Mouse (Mus musculus): ENCODE measurements at regions not wholly inside any gene's neighbourhood (a gene's known extent, or its start where the extent isn't known, plus 50 kb on each side); places are given as distances from the start of the nearest gene placed in this dataset.

GRCm38 (mm10) chr2:110426881-110427280, 63.9 kb upstream of the Fibin start:
- intact Hi-C loops (cut with DNase I) = no loop called here
- no peak for DNase-seq (ENCODE audit: low spot score in 2 of 2)

DNA sequence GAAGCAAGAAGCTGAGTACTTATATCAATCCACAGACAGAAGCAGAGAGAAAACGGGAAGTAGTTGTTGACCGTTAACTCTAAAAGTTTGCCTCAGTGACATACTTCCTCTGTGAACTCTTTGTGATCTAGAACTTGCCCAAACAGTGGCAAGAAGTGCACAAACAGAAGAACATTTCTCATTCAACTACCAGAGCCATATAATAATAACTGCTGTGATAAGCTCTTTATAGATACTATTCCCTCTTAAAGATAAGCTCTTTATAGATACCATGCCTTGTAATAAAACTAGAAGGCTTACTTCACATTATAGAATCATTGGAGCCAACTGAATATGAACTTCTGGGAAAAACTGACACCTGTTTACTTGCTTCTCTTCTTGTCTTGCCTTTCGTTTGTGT, 89.7 kb upstream of the Fibin start:
- DNase-seq (ENCODE audit: low spot score in 2 of 2) = no peak
- intact Hi-C loops (cut with DNase I) = no loop called here

DNA sequence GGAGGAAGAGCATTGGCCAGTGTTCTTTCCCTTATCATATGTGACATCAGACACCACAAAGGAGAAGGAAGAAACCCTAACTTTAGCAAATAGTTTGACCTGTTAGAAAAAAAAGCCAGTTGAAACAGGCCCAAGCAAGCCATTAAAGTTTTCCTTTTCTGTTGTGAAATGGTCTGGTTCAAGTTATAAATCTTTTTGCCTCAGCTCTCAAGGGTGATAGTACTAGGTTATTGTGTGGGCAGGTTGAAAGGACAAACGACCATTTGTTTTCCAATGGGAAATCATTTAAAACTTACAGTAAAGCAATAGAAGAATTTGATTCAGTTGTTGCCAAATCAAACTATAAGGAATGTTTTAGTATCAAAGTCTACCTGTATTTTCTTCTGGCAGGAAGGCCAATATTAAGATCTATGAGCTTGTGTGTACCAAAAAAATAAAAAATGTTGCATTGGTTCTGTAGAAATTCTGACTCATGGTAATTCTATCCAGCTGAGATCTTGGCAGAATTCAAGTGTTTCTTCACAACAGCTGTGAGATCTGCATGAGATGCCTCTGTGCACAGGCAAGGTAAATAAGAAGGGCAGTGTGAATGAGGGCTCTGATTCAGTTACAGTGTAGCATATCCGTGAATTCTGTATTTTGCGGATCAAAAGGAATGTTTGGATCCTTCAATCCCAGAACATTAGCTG, 109.5 kb upstream of the Fibin start:
- DNase-seq (ENCODE audit: low spot score in 2 of 2) = no peak
- intact Hi-C loops (cut with DNase I) = no loop called here

- peak in 1 of 2 experiments; percentile 12 for DNase-seq (ENCODE audit: low spot score in 2 of 2)
- intact Hi-C loops (cut with DNase I) = no loop called here
Measured at GRCm38 (mm10) chr2:110476591-110476990, 113.6 kb upstream of the Fibin start.

DNA sequence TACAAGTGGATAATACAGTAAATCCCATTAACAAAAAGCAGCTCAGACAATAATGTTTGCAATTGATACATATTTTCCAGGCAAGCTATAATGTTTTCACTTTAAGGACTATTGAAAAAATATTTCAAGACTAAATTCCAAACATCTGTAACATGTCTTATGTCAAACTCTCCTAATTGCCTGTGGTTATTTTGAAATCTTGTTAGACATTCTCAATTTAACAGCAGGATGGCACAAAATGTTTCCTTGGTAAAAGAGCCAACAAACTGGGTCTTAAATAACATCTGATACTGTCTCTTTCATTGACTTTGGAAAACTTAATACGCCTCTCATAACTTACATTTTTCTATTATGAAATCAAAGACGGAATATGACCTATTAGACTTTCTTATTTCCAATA, 115.8 kb upstream of the Slc5a12 start:
- no peak for DNase-seq (ENCODE audit: low spot score in 2 of 2)
- intact Hi-C loops (cut with DNase I) = no loop called here

DNA sequence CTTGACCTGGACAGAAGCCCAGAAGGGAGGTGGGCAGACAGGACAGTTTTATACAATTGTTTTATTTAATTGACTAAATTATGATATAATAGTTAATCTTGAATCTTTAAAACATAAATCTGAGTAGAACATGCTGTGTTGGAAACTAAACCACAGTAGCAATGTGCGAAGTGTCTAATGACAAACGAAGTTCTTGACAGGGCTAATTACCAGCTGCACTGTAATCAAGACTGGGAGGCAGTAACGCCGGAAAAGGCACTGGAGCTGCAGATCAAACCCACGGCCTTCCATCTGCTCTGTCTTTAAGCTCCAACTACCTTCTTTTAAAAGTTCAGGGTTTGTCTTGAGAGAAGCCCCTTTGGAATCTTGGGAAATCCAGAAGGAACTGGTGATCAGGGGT, 110.9 kb upstream of the Slc5a12 start:
- no peak for DNase-seq (ENCODE audit: low spot score in 2 of 2)
- intact Hi-C loops (cut with DNase I) = no loop called here

DNA sequence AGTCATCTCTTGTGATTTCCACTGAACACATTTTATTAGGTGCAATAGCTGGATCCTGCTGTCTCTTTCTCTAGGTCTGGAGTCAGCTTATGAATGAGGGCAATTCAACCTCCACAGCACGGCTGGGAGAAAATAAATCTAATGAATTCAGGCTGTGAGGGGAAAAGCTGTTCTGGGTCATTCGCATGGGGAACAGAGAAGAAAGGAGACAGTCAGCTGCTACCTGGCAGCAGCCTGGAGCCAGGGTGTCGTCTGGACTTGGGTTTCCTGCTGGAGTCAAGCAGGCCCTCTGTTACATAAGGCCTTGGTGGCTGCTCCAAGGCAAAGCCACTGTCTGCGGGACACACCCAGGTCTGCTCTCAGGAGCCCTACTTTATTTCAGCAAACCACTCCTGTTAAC, 110.4 kb upstream of the Slc5a12 start:
- intact Hi-C loops (cut with DNase I) = no loop called here
- DNase-seq (ENCODE audit: low spot score in 2 of 2) = peak in 1 of 2 experiments; percentile 2

DNA sequence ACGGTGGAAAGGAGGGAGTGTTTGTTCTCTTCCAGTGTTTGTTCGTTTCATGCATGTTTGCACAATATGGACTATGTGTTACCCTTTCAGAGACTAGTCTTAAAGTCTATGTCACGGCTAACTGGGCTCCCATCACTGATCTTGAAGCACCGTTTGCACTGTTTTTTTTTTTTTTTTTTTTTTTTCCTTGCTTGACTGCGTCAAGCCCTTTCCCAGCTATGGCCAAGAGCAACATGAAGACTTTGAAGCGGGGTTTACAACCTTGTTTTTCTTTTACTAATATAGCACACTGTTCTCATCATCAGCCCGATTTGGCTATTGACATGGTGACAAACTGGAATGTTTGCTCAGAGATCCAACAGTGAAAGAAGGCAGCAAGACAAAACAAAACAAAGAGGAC, 109.1 kb upstream of the Slc5a12 start:
- no peak for DNase-seq (ENCODE audit: low spot score in 2 of 2)

DNA sequence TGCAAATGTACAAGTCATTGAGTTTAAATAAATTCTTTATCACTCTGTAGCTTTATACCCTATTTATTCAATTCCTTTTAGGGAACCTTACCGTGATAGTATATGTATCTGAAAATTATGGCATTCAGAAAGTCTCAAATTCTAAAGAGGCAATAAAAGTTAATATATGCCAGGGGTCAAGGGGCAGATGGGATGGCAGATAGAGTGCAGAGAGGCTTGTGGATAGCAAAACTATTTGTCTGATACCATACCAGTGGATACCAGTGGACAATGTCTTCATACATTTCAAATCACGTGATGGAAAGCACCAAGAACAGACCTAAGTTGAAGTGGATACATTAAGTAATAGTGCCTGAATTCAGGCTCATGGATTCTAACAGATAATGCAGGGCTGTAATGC, 95.3 kb upstream of the Slc5a12 start:
- no peak for DNase-seq (ENCODE audit: low spot score in 2 of 2)
- intact Hi-C loops (cut with DNase I) = no loop called here

More for the DNA sequence above, 109.1 kb upstream of the Slc5a12 start:
- intact Hi-C loops (cut with DNase I) = no loop called here

DNA sequence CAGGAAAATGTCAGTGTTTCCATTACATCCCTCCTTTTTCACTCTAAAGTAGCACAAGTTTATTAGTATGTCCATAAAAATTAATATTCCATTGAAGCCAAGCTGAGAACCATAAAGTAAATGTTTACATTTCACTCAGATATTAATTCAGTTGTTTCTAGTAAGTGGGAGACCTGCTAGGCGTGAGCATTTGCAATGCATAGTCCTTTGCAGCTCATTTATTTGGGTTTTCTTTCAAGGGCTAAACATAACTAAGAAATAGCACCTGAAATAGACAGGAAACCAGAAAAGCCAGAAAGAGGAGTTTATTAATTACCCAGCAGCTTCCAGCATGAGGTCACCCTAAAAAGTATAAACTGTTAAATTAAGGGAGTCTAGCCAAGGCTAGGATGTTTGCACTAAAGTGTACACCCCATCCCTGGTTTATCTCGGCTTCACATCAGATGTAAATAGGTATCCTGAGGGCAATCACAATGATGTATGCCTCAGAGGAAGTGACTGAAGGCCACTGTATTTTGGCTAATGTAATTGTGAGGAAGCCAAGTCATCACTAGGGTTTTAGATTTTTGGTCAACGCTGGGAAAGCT, 88.8 kb upstream of the Slc5a12 start:
- intact Hi-C loops (cut with DNase I) = no loop called here
- DNase-seq (ENCODE audit: low spot score in 2 of 2) = no peak

- DNase-seq (ENCODE audit: low spot score in 2 of 2) = no peak
- intact Hi-C loops (cut with DNase I) = no loop called here
Measured at GRCm38 (mm10) chr2:110523173-110523803, 73.8 kb upstream of the Slc5a12 start.

DNA sequence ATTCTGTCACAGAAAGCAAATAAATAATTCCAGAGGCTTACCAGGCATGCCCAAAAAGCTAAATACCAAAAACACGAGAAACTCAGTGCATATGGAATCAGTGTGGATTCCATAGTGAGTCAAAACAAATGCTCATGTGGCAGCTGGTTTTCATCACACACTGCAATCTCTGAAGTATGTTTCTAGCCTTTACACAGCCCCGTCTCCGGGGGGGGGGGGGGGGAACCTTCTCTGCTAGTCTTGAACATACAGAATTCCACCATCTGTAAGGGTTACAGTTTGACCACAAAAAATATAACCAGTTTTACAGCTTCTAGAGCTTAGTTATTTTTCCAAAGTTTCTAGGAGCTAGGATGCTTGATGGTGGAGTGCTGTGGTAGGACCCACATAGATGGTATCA, 68.9 kb upstream of the Slc5a12 start:
- intact Hi-C loops (cut with DNase I) = no loop called here
- no peak for DNase-seq (ENCODE audit: low spot score in 2 of 2)

- intact Hi-C loops (cut with DNase I) = no loop called here
- no peak for DNase-seq (ENCODE audit: low spot score in 2 of 2)
Measured at GRCm38 (mm10) chr2:110540140-110540539, 57.0 kb upstream of the Slc5a12 start.

- intact Hi-C loops (cut with DNase I) = no loop called here
- DNase-seq (ENCODE audit: low spot score in 2 of 2) = no peak
Measured at GRCm38 (mm10) chr2:110540570-110541357, 56.3 kb upstream of the Slc5a12 start.

DNA sequence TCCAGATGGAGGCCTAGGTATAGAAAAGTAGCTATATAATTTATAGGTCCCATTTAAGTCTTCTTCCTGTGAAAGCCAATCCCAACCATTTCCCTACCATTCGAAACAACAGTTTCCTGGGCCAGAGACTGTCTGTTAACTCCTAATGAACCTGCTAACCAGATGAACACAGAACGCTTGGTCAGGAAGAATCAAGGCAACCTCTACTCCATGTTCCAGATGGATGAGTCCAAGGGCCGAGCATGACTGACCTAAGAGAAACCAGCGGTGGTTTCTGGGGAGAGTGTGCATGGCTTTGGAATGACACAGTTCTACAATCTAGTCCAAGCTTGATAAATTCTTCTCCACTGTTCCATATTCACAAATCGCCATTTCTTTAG, 55.8 kb upstream of the Slc5a12 start:
- intact Hi-C loops (cut with DNase I) = no loop called here
- DNase-seq (ENCODE audit: low spot score in 2 of 2) = no peak

Measured in left cerebral cortex, postnatal 14 days (tissue).